Mouse (Mus musculus) hindbrain, embryonic 16.5 days (tissue): ENCODE measurements around the gene Polr1c. TPM values are rescaled to one million over a fixed set of nuclear protein-coding genes. Genes with fewer than 3 reads are reported as not detected.

Experiments used
- ATAC-seq: fragments of 200-750 bp; cut with Nextera tagmentation; 2 replicates; pipeline ENCODE4 v1.8.0; 2017; ENCODE audit warnings: moderate TSS enrichment, moderate library complexity
- H3K27ac ChIP-seq: fragments of 300-500 bp; sonication (generic); 2 replicates; pipeline ENCODE4 v1.5.1; 2014; ENCODE audit warnings: low read depth, mild to moderate bottlenecking, control low read depth, low read length, moderate library complexity
- H3K27me3 ChIP-seq: fragments of 300-500 bp; sonication (generic); replicated peaks from 2 replicates; pipeline ENCODE4 v1.6.1; 2014; ENCODE audit warnings: low read length; ENCODE audit not compliant: control insufficient read depth, insufficient read depth
- H3K36me3 ChIP-seq: fragments of 300-500 bp; sonication (generic); 2 replicates; pipeline ENCODE4 v1.6.1; 2014; ENCODE audit warnings: mild to moderate bottlenecking, low read length, moderate library complexity, mixed read lengths; ENCODE audit not compliant: control insufficient read depth, insufficient read depth
- H3K4me1 ChIP-seq: fragments of 300-500 bp; sonication (generic); 2 replicates; pipeline ENCODE4 v1.6.1; 2014; ENCODE audit warnings: low read depth, low read length; ENCODE audit not compliant: control insufficient read depth, insufficient read depth
- H3K4me2 ChIP-seq: fragments of 300-500 bp; sonication (generic); 2 replicates; pipeline ENCODE4 v1.6.1; 2014; ENCODE audit warnings: mild to moderate bottlenecking, low read length, control low read depth, moderate library complexity
- H3K4me3 ChIP-seq: fragments of 300-500 bp; sonication (generic); 2 replicates; pipeline ENCODE4 v1.5.1; 2014; ENCODE audit warnings: mild to moderate bottlenecking, low read length, control low read depth, moderate library complexity
- H3K9ac ChIP-seq: fragments of 300-500 bp; sonication (generic); 2 replicates; pipeline ENCODE4 v1.6.1; 2014; ENCODE audit warnings: low read depth, mild to moderate bottlenecking, control low read depth, low read length, moderate library complexity
- H3K9me3 ChIP-seq: fragments of 300-500 bp; sonication (generic); 2 replicates; pipeline ENCODE4 v1.6.1; 2014; ENCODE audit warnings: mild to moderate bottlenecking, low read length, moderate library complexity; ENCODE audit not compliant: control insufficient read depth
- WGBS: fragments of 180-500 bp; shearing (Covaris S2); extraction: QIAGEN DNeasy Blood & Tissue Kit; methylation state at CpG from one replicate; pipeline ENCODE4 v1.1.7; 2014; 5-methylcytosine and 5-hydroxymethylcytosine counted together
- polyA plus RNA-seq: library from polyadenylated mRNA; unstranded; fragments of >200 nt; fragmentation: Nextera tagmentation; extraction: Ambion mirVana; gene quantifications from 2 replicates; pipeline ENCODE4 v1.2.1, GENCODE M21; 2015

Gene Polr1c
- polyA plus RNA-seq, 1 experiment from 2014 or later: 76.6 TPM

- ATAC-seq: no peak
- Histone ChIP-seq H3K4me1 (peaks cover 13% of the 10 kb centered on the region), H3K27me3 (no peaks in the 10 kb centered on the region), H3K4me2 (no peak overlapping the region), H3K36me3 (peaks cover 2% of the 10 kb centered on the region; the same call in 1 of the 2 replicates), H3K9ac (no peak overlapping the region), H3K4me3 (no peak overlapping the region), H3K9me3 (no peaks in the 10 kb centered on the region), H3K27ac (no peak overlapping the region)
- WGBS: 92% methylated on average over 12 of the region's 12 CpGs
Measured at GRCm38 (mm10) chr17:46278011-46278765, 30.3 kb upstream of the Polr1c start.

DNA sequence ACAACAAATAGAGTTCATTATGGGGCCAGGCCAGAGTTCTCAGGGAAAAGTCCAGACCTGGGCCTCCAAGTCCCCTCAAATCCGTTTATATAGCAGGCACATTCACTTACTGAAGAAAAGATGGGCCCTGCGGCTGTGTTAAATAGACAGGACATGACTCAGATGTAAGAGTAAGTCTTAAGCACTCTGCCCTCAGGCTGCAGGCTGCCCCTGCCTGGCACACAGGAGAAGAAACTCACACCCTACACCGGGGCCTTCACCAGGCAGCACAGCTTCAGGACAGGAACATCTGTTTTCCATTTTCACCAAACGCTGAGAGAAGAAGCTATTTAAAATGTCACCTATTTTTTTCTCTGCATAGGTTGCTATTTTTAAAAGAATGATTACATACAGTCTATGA is 29.7 kb upstream of the Polr1c start:
- no peak for ATAC-seq
- H3K9ac ChIP-seq: no peak overlapping the region
- H3K36me3 ChIP-seq: peaks cover 2% of the 10 kb centered on the region; the same call in 1 of the 2 replicates
- WGBS: 82% methylated on average over 4 of the region's 4 CpGs
- no peaks in the 10 kb centered on the region for H3K27me3 ChIP-seq
- no peak overlapping the region for H3K4me2 ChIP-seq
- H3K27ac ChIP-seq: no peak overlapping the region
- H3K4me3 ChIP-seq: no peak overlapping the region
- no peaks in the 10 kb centered on the region for H3K9me3 ChIP-seq
- H3K4me1 ChIP-seq: peaks cover 12% of the 10 kb centered on the region

DNA sequence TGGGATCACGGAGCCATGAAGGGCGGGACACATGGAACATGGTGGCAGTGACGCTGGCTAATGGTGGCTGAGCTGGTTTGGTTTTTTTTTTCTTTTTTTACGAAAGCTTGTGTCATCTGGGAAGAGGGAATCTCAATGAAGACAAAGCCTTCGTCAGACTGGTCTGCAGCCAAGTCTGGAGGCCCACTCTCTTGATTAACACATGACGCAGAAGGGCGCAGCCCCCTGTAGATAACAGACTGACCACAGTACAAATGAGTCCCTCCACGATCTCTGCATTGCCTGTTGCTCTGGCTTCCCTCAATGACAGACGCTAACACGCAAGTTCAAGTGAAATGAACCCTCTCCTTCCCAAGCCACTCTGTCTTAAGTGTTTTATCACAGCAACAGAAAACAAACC is 27.7 kb upstream of the Polr1c start:
- Histone ChIP-seq H3K27ac (no peak overlapping the region), H3K9ac (no peak overlapping the region), H3K4me2 (no peak overlapping the region), H3K4me1 (no peaks in the 10 kb centered on the region), H3K36me3 (peaks cover 4% of the 10 kb centered on the region; the same call in 1 of the 2 replicates), H3K27me3 (no peaks in the 10 kb centered on the region), H3K9me3 (no peaks in the 10 kb centered on the region), H3K4me3 (no peak overlapping the region)
- no peak for ATAC-seq
- 91% methylated on average over 10 of the region's 10 CpGs for WGBS

GRCm38 (mm10) chr17:46275034-46275433 is 27.2 kb upstream of the Polr1c start:
- Histone ChIP-seq H3K4me2 (no peak overlapping the region), H3K27ac (no peak overlapping the region), H3K27me3 (no peaks in the 10 kb centered on the region), H3K9ac (no peak overlapping the region), H3K4me1 (no peaks in the 10 kb centered on the region), H3K9me3 (no peaks in the 10 kb centered on the region), H3K4me3 (no peak overlapping the region), H3K36me3 (peaks cover 4% of the 10 kb centered on the region; the same call in 1 of the 2 replicates)
- no peak for ATAC-seq
- 92% methylated on average over 6 of the region's 6 CpGs for whole genome bisulfite sequencing

- no peak overlapping the region for H3K27ac ChIP-seq
- no peak overlapping the region for H3K4me2 ChIP-seq
- no peak overlapping the region for H3K9ac ChIP-seq
- no peaks in the 10 kb centered on the region for H3K27me3 ChIP-seq
- H3K4me3 ChIP-seq: no peak overlapping the region
- H3K4me1 ChIP-seq: no peaks in the 10 kb centered on the region
- peaks cover 4% of the 10 kb centered on the region; the same call in 1 of the 2 replicates for H3K36me3 ChIP-seq
- ATAC-seq: no peak
- no peaks in the 10 kb centered on the region for H3K9me3 ChIP-seq
- 84% methylated on average over 6 of the region's 6 CpGs for WGBS
Measured at GRCm38 (mm10) chr17:46274465-46274864, 26.6 kb upstream of the Polr1c start.

DNA sequence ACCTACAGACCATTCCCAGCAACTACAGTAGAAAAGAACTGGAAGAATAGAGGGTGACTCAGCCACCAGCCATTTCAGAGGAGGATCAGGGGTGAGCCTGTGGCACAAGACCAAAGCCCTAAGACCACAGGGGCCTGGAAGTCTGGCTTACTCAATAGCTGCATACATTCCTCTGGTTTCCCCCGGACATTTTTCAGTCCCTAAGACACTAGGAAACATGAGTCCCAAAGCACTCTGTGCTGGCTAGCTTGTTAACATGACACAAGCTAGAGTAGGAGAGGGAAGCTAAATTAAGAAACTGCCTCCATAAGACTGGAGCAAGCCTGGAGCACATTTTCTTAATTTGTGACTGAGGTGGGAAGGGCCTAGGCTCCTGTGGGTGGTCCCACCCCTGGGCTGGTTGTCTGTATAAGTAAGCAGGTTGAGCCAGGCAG is 26.0 kb upstream of the Polr1c start:
- Histone ChIP-seq H3K4me2 (no peak overlapping the region), H3K4me1 (no peaks in the 10 kb centered on the region), H3K9ac (no peak overlapping the region), H3K4me3 (no peak overlapping the region), H3K27ac (no peak overlapping the region), H3K36me3 (peaks cover 3% of the 10 kb centered on the region; the same call in 1 of the 2 replicates), H3K9me3 (no peaks in the 10 kb centered on the region), H3K27me3 (no peaks in the 10 kb centered on the region)
- no peak for ATAC-seq
- WGBS: 57% methylated on average over 1 of the region's 1 CpGs

- H3K36me3 ChIP-seq: peaks cover 3% of the 10 kb centered on the region; the same call in 1 of the 2 replicates
- WGBS: 94% methylated on average over 5 of the region's 5 CpGs
- no peak overlapping the region for H3K4me3 ChIP-seq
- H3K9ac ChIP-seq: no peak overlapping the region
- H3K9me3 ChIP-seq: no peaks in the 10 kb centered on the region
- ATAC-seq: no peak
- H3K4me1 ChIP-seq: no peaks in the 10 kb centered on the region
- H3K4me2 ChIP-seq: no peak overlapping the region
- H3K27ac ChIP-seq: no peak overlapping the region
- H3K27me3 ChIP-seq: no peaks in the 10 kb centered on the region
Measured at GRCm38 (mm10) chr17:46272675-46273074, 24.8 kb upstream of the Polr1c start.

- WGBS: 77% methylated on average over 2 of the region's 2 CpGs
- no peak overlapping the region for H3K27ac ChIP-seq
- no peak for ATAC-seq
- H3K4me2 ChIP-seq: no peak overlapping the region
- H3K4me1 ChIP-seq: no peaks in the 10 kb centered on the region
- H3K36me3 ChIP-seq: peaks cover 3% of the 10 kb centered on the region; the same call in 1 of the 2 replicates
- H3K4me3 ChIP-seq: no peak overlapping the region
- no peaks in the 10 kb centered on the region for H3K9me3 ChIP-seq
- H3K9ac ChIP-seq: no peak overlapping the region
- H3K27me3 ChIP-seq: no peaks in the 10 kb centered on the region
Measured at GRCm38 (mm10) chr17:46272058-46272457, 24.2 kb upstream of the Polr1c start.

GRCm38 (mm10) chr17:46269771-46270534 is 22.1 kb upstream of the Polr1c start:
- no peak overlapping the region; the same call in 1 of the 2 replicates for H3K27ac ChIP-seq
- H3K4me1 ChIP-seq: no peaks in the 10 kb centered on the region
- no peak overlapping the region for H3K4me2 ChIP-seq
- no peak for ATAC-seq
- 0 out of 2 replicates have a peak, but pooled peaks cover 3% of the 10 kb centered on the region for H3K36me3 ChIP-seq
- no peaks in the 10 kb centered on the region for H3K27me3 ChIP-seq
- WGBS: 83% methylated on average over 19 of the region's 19 CpGs
- no peaks in the 10 kb centered on the region for H3K9me3 ChIP-seq
- H3K4me3 ChIP-seq: no peak overlapping the region
- no peak overlapping the region for H3K9ac ChIP-seq
